Mouse (Mus musculus) liver, adult 10 weeks (tissue): Measurements from ENCODE around the gene Dnmt3a. TPM values are rescaled to one million over a fixed set of nuclear protein-coding genes. Genes with fewer than 3 reads are reported as not detected.

Experiments used
- polyA plus RNA-seq: library from polyadenylated mRNA; stranded (reverse); fragments of 350-450 nt; fragmentation: Illumina TruSeq; extraction: RNeasy Lipid Tissue Mini Kit (QIAGEN cat#74804); gene quantifications from one replicate; pipeline ENCODE4 v1.2.3, GENCODE M21; 2014; ENCODE audit warnings: low read depth, low replicate concordance

Gene Dnmt3a
- 3.2 TPM for polyA plus RNA-seq

GRCm38 (mm10) chr12:3805852-3806251, at the start of gene Dnmt3a:
TSS of gene Dnmt3a (plus strand) at chr12:3806007.

GRCm38 (mm10) chr12:3954651-3955050, 148.8 kb downstream of the Dnmt3a start, which contains the start of gene Pomc:
TSS of gene Pomc (plus strand) at chr12:3954951.

Other genes starting within 250 kb of the Dnmt3a start
- gene Dtnb, start 233.6 kb upstream of the Dnmt3a start, polyA plus RNA-seq: 5.7 TPM
- not detected for gene Pomc, start 148.9 kb downstream of the Dnmt3a start, polyA plus RNA-seq
- gene Efr3b, start 232.9 kb downstream of the Dnmt3a start, polyA plus RNA-seq: 0.21 TPM